Mouse (Mus musculus): ENCODE measurements around the gene Gcdh. TPM values are rescaled to one million over a fixed set of nuclear protein-coding genes. Genes with fewer than 3 reads are reported as not detected.

Gene Gcdh
- polyA plus RNA-seq, 2 experiments = 31.4 to 38.9 TPM

GRCm38 (mm10) chr8:84874339-84874738 is 19.4 kb downstream of the Gcdh start:
- ATAC-seq (ENCODE audit: insufficient read depth) = no peak
- no peak overlapping the region for H3K9ac ChIP-seq (replicated peaks)
- no peak for TF ChIP-seq EP300 (IDR thresholded peaks at IDR 0.05; ENCODE audit: low read depth)
- 0 out of 2 replicates have a peak, but pooled peaks have one; percentile 17 for TF ChIP-seq CTCF (IDR thresholded peaks at IDR 0.05; ENCODE audit: low read depth)
- H3K4me3 ChIP-seq (ENCODE audit: insufficient read depth in 1 of 2, low read depth in 2 of 2, low read length in 2 of 2) = no peak overlapping the region
- peaks cover 24 to 28% of the 10 kb centered on the region in 2 experiments for H3K4me1 ChIP-seq (replicated peaks; ENCODE audit: control insufficient read depth in 2 of 2, insufficient read depth in 2 of 2, low read length in 1 of 2)
- H3K27me3 ChIP-seq (ENCODE audit: control insufficient read depth, insufficient read depth, low read length) = no peaks in the 10 kb centered on the region
- no peak for DNase-seq (ENCODE audit: low read depth in 3 of 3, low spot score in 3 of 3)
- no peaks in the 10 kb centered on the region for H3K9me3 ChIP-seq (ENCODE audit: control insufficient read depth, low read length)
- H3K36me3 ChIP-seq (replicated peaks; ENCODE audit: control insufficient read depth, insufficient read depth, low read depth) = peaks cover 2% of the 10 kb centered on the region; the same call in 1 of the 2 replicates
- peak overlapping the region; percentile 46 for H3K27ac ChIP-seq
- peak overlapping the region; percentile 100; the same call in 1 of the 2 replicates for H3K4me2 ChIP-seq (ENCODE audit: low read depth)
- WGBS (ENCODE audit: insufficient replicate concordance) = 50% methylated on average over 3 of the region's 3 CpGs

GRCm38 (mm10) chr8:84873016-84873415 is 20.7 kb downstream of the Gcdh start:
- Histone ChIP-seq H3K27me3 (ENCODE audit: control insufficient read depth, insufficient read depth, low read length) (no peaks in the 10 kb centered on the region), H3K4me1 (replicated peaks; ENCODE audit: control insufficient read depth in 2 of 2, insufficient read depth in 2 of 2, low read length in 1 of 2) (peaks cover 22 to 25% of the 10 kb centered on the region in 2 experiments), H3K4me3 (ENCODE audit: insufficient read depth in 1 of 2, low read depth in 2 of 2, low read length in 2 of 2) (peak overlapping the region; percentile 34 to 69; a peak in 3 of 4 replicates), H3K4me2 (ENCODE audit: low read depth) (peak overlapping the region; percentile 100), H3K9me3 (ENCODE audit: control insufficient read depth, low read length) (no peaks in the 10 kb centered on the region), H3K36me3 (replicated peaks; ENCODE audit: control insufficient read depth, insufficient read depth, low read depth) (peaks cover 13% of the 10 kb centered on the region), H3K9ac (replicated peaks) (peak overlapping the region; percentile 78; the same call in 1 of the 2 replicates), H3K27ac (no peak overlapping the region)
- no peak for ATAC-seq (ENCODE audit: insufficient read depth)
- TF ChIP-seq CTCF (IDR thresholded peaks at IDR 0.05; ENCODE audit: low read depth) (no peak), EP300 (IDR thresholded peaks at IDR 0.05; ENCODE audit: low read depth) (no peak)
- 71% methylated on average over 4 of the region's 4 CpGs for WGBS (ENCODE audit: insufficient replicate concordance)
- DNase-seq (ENCODE audit: low read depth in 3 of 3, low spot score in 3 of 3) = no peak

DNA sequence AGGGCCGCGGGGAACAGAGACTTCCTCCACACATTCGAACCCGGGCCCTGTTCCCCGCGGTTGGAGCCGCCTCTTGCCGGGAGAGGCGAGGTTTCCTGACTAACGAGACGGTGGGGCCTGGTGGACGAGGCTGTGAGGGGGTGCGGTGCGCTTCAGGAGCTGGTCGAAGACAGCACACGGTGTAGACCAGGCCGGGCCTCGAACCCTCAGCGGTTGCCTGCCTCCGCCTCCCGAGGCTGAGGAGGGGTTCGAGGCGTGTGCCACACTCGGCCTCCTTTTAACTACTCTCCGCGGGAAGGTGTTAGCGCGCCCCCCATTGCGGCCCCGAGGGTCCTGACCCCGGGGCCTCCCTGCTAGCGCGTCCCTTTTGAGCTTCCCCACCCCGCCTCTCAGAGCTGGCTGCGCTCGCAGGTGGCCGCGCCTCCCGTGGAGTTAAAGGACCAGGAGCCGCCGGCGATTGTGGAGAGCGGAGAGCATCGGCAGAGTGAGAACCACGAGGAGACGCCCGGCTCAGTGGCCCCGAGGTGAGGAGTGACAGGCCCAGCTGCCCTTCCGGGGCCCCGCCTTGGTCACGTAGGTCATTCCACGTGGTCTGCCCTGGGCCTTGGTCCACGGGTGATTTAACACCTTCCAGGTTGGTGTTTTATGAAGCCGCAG is 21.3 kb downstream of the Gcdh start:
- peak overlapping the region; percentile 81 for H3K27ac ChIP-seq

GRCm38 (mm10) chr8:84871376-84872308 is 22.1 kb downstream of the Gcdh start, which contains the start of gene Syce2:
TSS of gene Syce2 (plus strand) at chr8:84872111.
- DNase-seq (ENCODE audit: low read depth in 3 of 3, low spot score in 3 of 3) (peak; percentile 67 to 68 (median 68)), ATAC-seq (ENCODE audit: insufficient read depth) (peak; percentile 77)
- H3K27me3 ChIP-seq (ENCODE audit: control insufficient read depth, insufficient read depth, low read length) = no peaks in the 10 kb centered on the region
- peaks cover 17 to 25% of the 10 kb centered on the region in 2 experiments for H3K4me1 ChIP-seq (replicated peaks; ENCODE audit: control insufficient read depth in 2 of 2, insufficient read depth in 2 of 2, low read length in 1 of 2)
- TF ChIP-seq CTCF (IDR thresholded peaks at IDR 0.05; ENCODE audit: low read depth) (peak; percentile 73), EP300 (IDR thresholded peaks at IDR 0.05; ENCODE audit: low read depth) (no peak)
- H3K9me3 ChIP-seq (ENCODE audit: control insufficient read depth, low read length) = no peaks in the 10 kb centered on the region
- H3K9ac ChIP-seq (replicated peaks) = peak within 1 kb of the TSS; percentile 78
- peaks cover 24% of the 10 kb centered on the region for H3K36me3 ChIP-seq (replicated peaks; ENCODE audit: control insufficient read depth, insufficient read depth, low read depth)
- WGBS (ENCODE audit: insufficient replicate concordance) = 7% methylated on average over 45 of the region's 46 CpGs
- H3K4me2 ChIP-seq (ENCODE audit: low read depth) = peak within 1 kb of the TSS; percentile 100
- peak within 1 kb of the TSS; percentile 81 for H3K27ac ChIP-seq
- peak within 1 kb of the TSS; percentile 55 to 69 for H3K4me3 ChIP-seq (ENCODE audit: insufficient read depth in 1 of 2, low read depth in 2 of 2, low read length in 2 of 2)

More for the DNA sequence above, 21.3 kb downstream of the Gcdh start:
- Histone ChIP-seq H3K36me3 (replicated peaks; ENCODE audit: control insufficient read depth, insufficient read depth, low read depth) (peaks cover 18% of the 10 kb centered on the region), H3K4me1 (replicated peaks; ENCODE audit: control insufficient read depth in 2 of 2, insufficient read depth in 2 of 2, low read length in 1 of 2) (peaks cover 19 to 25% of the 10 kb centered on the region in 2 experiments), H3K9ac (replicated peaks) (peak overlapping the region; percentile 78), H3K4me3 (ENCODE audit: insufficient read depth in 1 of 2, low read depth in 2 of 2, low read length in 2 of 2) (peak overlapping the region; percentile 34 to 69), H3K9me3 (ENCODE audit: control insufficient read depth, low read length) (no peaks in the 10 kb centered on the region), H3K4me2 (ENCODE audit: low read depth) (peak overlapping the region; percentile 100), H3K27me3 (ENCODE audit: control insufficient read depth, insufficient read depth, low read length) (no peaks in the 10 kb centered on the region)
- WGBS (ENCODE audit: insufficient replicate concordance) = 3% methylated on average over 52 of the region's 54 CpGs
- TF ChIP-seq EP300 (IDR thresholded peaks at IDR 0.05; ENCODE audit: low read depth) (no peak), CTCF (IDR thresholded peaks at IDR 0.05; ENCODE audit: low read depth) (no peak)
- ATAC-seq (ENCODE audit: insufficient read depth) (peak; percentile 63), DNase-seq (ENCODE audit: low read depth in 3 of 3, low spot score in 3 of 3) (no peak)

Data from liver, embryonic 14.5 days (tissue).